24 mouse cellular contexts compared by ENCODE assay signal in the genomic region with DNA sequence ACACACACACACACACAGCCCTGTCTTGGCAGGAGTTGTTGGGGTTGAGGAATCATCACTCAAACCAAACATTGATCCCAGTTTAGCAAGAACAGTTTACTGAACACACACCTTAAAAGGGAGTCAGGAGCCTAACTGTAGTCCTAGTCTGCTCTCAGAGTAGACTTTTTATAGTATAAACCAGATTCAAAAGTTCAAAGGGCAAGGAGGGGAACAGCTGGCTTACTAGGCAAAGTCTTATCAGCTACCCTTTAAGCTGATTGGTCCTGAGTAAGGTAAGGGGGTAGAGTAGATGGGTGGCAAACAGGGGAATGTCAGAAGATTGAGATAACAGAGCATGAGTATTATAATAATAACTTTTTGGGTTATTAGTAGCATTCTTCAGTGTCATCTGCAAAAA. TPM values are rescaled to one million over a fixed set of nuclear protein-coding genes. Genes with fewer than 3 reads are reported as not detected.
"Had no signal": no experiment of that assay in that cellular context is flagged by ENCODE, and none has a peak within 500 bp of the region (broad histone marks: within the 10 kb centered on the region; RNA-seq: fewer than 3 reads in every experiment).

No protein-coding gene starts in this region.

- H3K4me3 ChIP-seq: midbrain, embryonic 10.5 days; midbrain, embryonic 12.5 days; myocyte; neural tube, embryonic 13.5 days; neural tube, embryonic 15.5 days had no signal

- H3K9me3 ChIP-seq: midbrain, embryonic 10.5 days; midbrain, embryonic 12.5 days; neural tube, embryonic 13.5 days; neural tube, embryonic 15.5 days had no signal

- H3K9ac ChIP-seq: lung, embryonic 14.5 days; midbrain, embryonic 12.5 days; neural tube, embryonic 13.5 days; neural tube, embryonic 15.5 days had no signal

- H3K4me1 ChIP-seq: midbrain, embryonic 10.5 days; midbrain, embryonic 12.5 days; neural tube, embryonic 13.5 days; neural tube, embryonic 15.5 days had no signal

- H3K27ac ChIP-seq: midbrain, embryonic 10.5 days; midbrain, embryonic 12.5 days; neural tube, embryonic 13.5 days; neural tube, embryonic 15.5 days had no signal

- DNase-seq: lung, adult 18-20 months; lung, embryonic 14.5 days; lung, postnatal 10 days; lung, postnatal 4 days; retina, postnatal 1 day; right cerebral cortex, adult 18-20 months; right cerebral cortex, postnatal 25 days; right cerebral cortex, postnatal 4 days; spleen, adult 18-20 months; thymus, adult 18-20 months; thymus, postnatal 14 days; thymus, postnatal 36 days had no signal

- H3K36me3 ChIP-seq: midbrain, embryonic 10.5 days; midbrain, embryonic 12.5 days; neural tube, embryonic 13.5 days; neural tube, embryonic 15.5 days had no signal

- ATAC-seq: midbrain, embryonic 16.5 days had no signal

- H3K27me3 ChIP-seq: midbrain, embryonic 12.5 days; neural tube, embryonic 13.5 days; neural tube, embryonic 15.5 days had no signal

- H3K4me2 ChIP-seq: lung, embryonic 14.5 days; midbrain, embryonic 12.5 days; neural tube, embryonic 13.5 days; neural tube, embryonic 15.5 days had no signal

RNA-seq across cellular contexts. Expression of a gene that starts 28.7 kb away (rescaled TPM):
- total RNA-seq: megakaryocyte, adult 5-6 weeks; megakaryocyte-erythroid progenitor cell, adult 5-6 weeks had no signal
- polyA plus RNA-seq: lung, embryonic 14.5 days; lung, embryonic 16.5 days; midbrain, embryonic 10.5 days; midbrain, embryonic 12.5 days; myocyte; neural tube, embryonic 11.5 days; small intestine, adult 2 months; thymus, postnatal 0 days had no signal

RNA-seq across cellular contexts. Expression of a gene that starts 53.9 kb away (rescaled TPM):
- total RNA-seq: megakaryocyte, adult 5-6 weeks had no signal
- polyA plus RNA-seq: neural tube, embryonic 11.5 days had no signal
